Mouse (Mus musculus) embryonic fibroblast, embryonic 13.5 days (primary cell): ENCODE measurements at regions not wholly inside any gene's neighbourhood (a gene's known extent, or its start where the extent isn't known, plus 50 kb on each side); places are given as distances from the start of the nearest gene placed in this dataset.

ENCODE experiments used
- CTCF ChIP-seq: IDR thresholded peaks from 2 replicates; pipeline ENCODE4 v1.5.1; 2011; ENCODE audit warnings: mild to moderate bottlenecking, control low read depth, low read length, moderate library complexity, borderline replicate concordance; ENCODE audit not compliant: insufficient read depth
- POLR2A ChIP-seq: IDR thresholded peaks from 2 replicates; pipeline ENCODE4 v1.6.1; 2011; ENCODE audit warnings: low read depth, mild to moderate bottlenecking, control low read depth, low read length, moderate library complexity

GRCm38 (mm10) chr7:74862727-74863126 lies 308.1 kb upstream of the Slco3a1 start:
- TF ChIP-seq CTCF (no peak), POLR2A (no peak)
